Mouse (Mus musculus) embryonic facial prominence, embryonic 13.5 days (tissue): ENCODE results near the gene Slc23a4. TPM values are rescaled to one million over a fixed set of nuclear protein-coding genes. Genes with fewer than 3 reads are reported as not detected.

Source experiments
- ATAC-seq: fragments of 200-750 bp; cut with Nextera tagmentation; 2 replicates; pipeline ENCODE4 v1.8.0; 2017; ENCODE audit warnings: low read depth; ENCODE audit not compliant: insufficient number of reproducible peaks, insufficient read depth, low FRiP score, low TSS enrichment
- H3K27ac ChIP-seq: fragments of 300-500 bp; sonication (generic); 2 replicates; pipeline ENCODE4 v1.5.1; 2015; ENCODE audit warnings: moderate library complexity, mild to moderate bottlenecking, inconsistent platforms
- H3K27me3 ChIP-seq: fragments of 300-500 bp; sonication (generic); 2 replicates; pipeline ENCODE4 v1.6.1; 2015; ENCODE audit warnings: mild to moderate bottlenecking, inconsistent platforms
- H3K36me3 ChIP-seq: fragments of 300-500 bp; sonication (generic); 2 replicates; pipeline ENCODE4 v1.6.1; 2015; ENCODE audit warnings: mild to moderate bottlenecking, inconsistent platforms
- H3K4me1 ChIP-seq: fragments of 300-500 bp; sonication (generic); 2 replicates; pipeline ENCODE4 v1.6.1; 2015; ENCODE audit warnings: inconsistent platforms
- H3K4me2 ChIP-seq: fragments of 300-500 bp; sonication (generic); 2 replicates; pipeline ENCODE4 v1.6.1; 2015; ENCODE audit warnings: moderate library complexity, mild to moderate bottlenecking, inconsistent platforms
- H3K4me3 ChIP-seq: fragments of 300-500 bp; sonication (generic); 2 replicates; pipeline ENCODE4 v1.5.1; 2015; ENCODE audit warnings: mild to moderate bottlenecking, inconsistent platforms
- H3K9ac ChIP-seq: fragments of 300-500 bp; sonication (generic); 2 replicates; pipeline ENCODE4 v1.6.1; 2015; ENCODE audit warnings: mild to moderate bottlenecking, inconsistent platforms
- H3K9me3 ChIP-seq: fragments of 300-500 bp; sonication (generic); 2 replicates; pipeline ENCODE4 v1.6.1; 2016; ENCODE audit warnings: inconsistent platforms
- WGBS: fragments of 180-500 bp; shearing (Covaris S2); methylation state at CpG from one replicate; pipeline ENCODE4 v1.1.7; 2015; ENCODE audit warnings: mixed read lengths; 5-methylcytosine and 5-hydroxymethylcytosine counted together
- polyA plus RNA-seq: library from polyadenylated mRNA; unstranded; fragments of >200 nt; fragmentation: Nextera tagmentation; extraction: Ambion mirVana; gene quantifications from 2 replicates; pipeline ENCODE4 v1.2.1, GENCODE M21; 2015

Gene Slc23a4
- polyA plus RNA-seq, 1 experiment from 2014 or later, result 0.38 TPM

- Histone ChIP-seq H3K9ac (no peak overlapping the region), H3K27ac (no peak overlapping the region), H3K4me2 (no peak overlapping the region), H3K4me3 (no peak overlapping the region), H3K9me3 (no peaks in the 10 kb centered on the region), H3K27me3 (no peaks in the 10 kb centered on the region), H3K36me3 (peaks cover 80% of the 10 kb centered on the region), H3K4me1 (no peaks in the 10 kb centered on the region)
- WGBS, result 54% methylated on average over 16 of the region's 16 CpGs
- no peak for ATAC-seq
Measured at GRCm38 (mm10) chr6:34896168-34896780, 91.9 kb downstream of the Slc23a4 start.

DNA sequence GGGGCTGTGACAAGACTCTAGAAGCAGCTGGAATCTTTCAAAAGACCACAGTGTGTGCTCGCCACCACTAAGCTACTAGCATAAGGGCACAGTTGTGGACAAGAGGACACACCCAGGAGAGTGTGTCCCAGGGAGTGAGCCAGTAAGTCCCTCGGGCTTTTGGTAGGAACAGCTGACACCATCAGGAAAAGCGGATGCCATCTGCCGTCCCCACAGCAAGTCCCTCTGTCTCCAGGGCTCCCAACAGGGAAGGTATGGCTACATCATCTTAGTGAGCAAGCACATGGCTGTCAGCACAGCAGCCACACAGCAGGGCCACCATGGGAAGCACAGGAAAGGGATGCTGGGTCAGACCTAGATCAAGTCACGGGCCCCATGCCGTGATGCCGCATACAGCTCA lies 92.6 kb downstream of the Slc23a4 start:
- Histone ChIP-seq H3K9ac (0 out of 2 replicates have a peak overlapping the region, but pooled peaks have one; percentile 21), H3K9me3 (no peaks in the 10 kb centered on the region), H3K36me3 (peaks cover 80% of the 10 kb centered on the region), H3K4me2 (no peak overlapping the region), H3K27me3 (no peaks in the 10 kb centered on the region), H3K27ac (no peak overlapping the region), H3K4me3 (no peak overlapping the region), H3K4me1 (no peaks in the 10 kb centered on the region)
- 85% methylated on average over 7 of the region's 7 CpGs for WGBS
- no peak for ATAC-seq

Other genes starting within 250 kb of the Slc23a4 start
- gene Agbl3, start 208.0 kb downstream of the Slc23a4 start, polyA plus RNA-seq, result 9.3 and 11.4 TPM in 2 replicates
- gene Tmem140, start 125.3 kb downstream of the Slc23a4 start, polyA plus RNA-seq, result 1.8 and 2.0 TPM in 2 replicates
- gene Cyren, start 110.3 kb downstream of the Slc23a4 start, polyA plus RNA-seq, result 19.0 and 20.4 TPM in 2 replicates
- 11.9 and 13.6 TPM in 2 replicates for gene Wdr91, start 77.5 kb downstream of the Slc23a4 start, polyA plus RNA-seq
- not detected in 2 replicates for gene Stra8, start 68.2 kb downstream of the Slc23a4 start, polyA plus RNA-seq
- 35.9 and 37.4 TPM in 2 replicates for gene Cnot4, start 145.3 kb upstream of the Slc23a4 start, polyA plus RNA-seq
- gene Nup205, start 189.0 kb upstream of the Slc23a4 start, polyA plus RNA-seq, result 31.2 and 35.5 TPM in 2 replicates